Mouse (Mus musculus) megakaryocyte, embryonic 14.5 days (primary cell): ENCODE results near the gene Stk39.

Source experiments
- FLI1 ChIP-seq: IDR thresholded peaks from 2 replicates; pipeline ENCODE4 v1.6.1; 2012; ENCODE audit warnings: low read length, inconsistent platforms, mixed read lengths
- GATA1 ChIP-seq: IDR thresholded peaks from 3 replicates; pipeline ENCODE4 v1.6.1; 2012; ENCODE audit warnings: mixed read lengths, low read length, inconsistent platforms, borderline replicate concordance

DNA sequence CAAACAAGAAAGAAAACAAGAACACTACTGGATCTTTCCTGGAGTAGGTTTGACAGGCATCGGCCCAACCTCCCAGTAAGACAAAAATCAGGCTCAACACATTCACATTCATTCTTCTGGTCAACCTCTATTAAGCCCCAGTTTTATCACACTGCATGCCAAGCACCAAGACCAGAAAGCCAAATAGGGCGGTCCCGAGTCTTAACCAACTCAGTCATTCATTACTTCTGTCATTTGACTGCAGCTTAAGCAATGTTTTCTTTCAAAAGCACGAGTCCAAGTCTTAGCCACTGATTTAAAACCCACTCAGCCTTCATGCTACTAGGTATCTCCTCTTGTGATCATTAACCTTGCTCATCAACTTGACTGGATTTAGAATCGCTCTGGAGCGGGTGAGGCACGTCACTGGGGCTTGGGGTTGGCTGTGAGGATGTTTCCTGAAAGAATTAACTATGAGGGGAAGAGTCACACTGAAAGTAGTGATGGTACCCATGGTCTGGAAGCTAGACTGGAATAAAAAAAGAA, 129.9 kb downstream of the Stk39 start:
- TF ChIP-seq GATA1 (no peak), FLI1 (no peak)
